Mouse (Mus musculus) c-Kit-negative CD71-positive TER-119-positive erythroid progenitor cells, embryonic 14.5 days (primary cell): ENCODE measurements at regions not wholly inside any gene's neighbourhood (a gene's known extent, or its start where the extent isn't known, plus 50 kb on each side); places are given as distances from the start of the nearest gene placed in this dataset.

ENCODE experiments used
- DNase-seq: peaks from one replicate; pipeline ENCODE4 v3.0.0-alpha.2; 2013; ENCODE audit warnings: low read depth, low spot score

DNA sequence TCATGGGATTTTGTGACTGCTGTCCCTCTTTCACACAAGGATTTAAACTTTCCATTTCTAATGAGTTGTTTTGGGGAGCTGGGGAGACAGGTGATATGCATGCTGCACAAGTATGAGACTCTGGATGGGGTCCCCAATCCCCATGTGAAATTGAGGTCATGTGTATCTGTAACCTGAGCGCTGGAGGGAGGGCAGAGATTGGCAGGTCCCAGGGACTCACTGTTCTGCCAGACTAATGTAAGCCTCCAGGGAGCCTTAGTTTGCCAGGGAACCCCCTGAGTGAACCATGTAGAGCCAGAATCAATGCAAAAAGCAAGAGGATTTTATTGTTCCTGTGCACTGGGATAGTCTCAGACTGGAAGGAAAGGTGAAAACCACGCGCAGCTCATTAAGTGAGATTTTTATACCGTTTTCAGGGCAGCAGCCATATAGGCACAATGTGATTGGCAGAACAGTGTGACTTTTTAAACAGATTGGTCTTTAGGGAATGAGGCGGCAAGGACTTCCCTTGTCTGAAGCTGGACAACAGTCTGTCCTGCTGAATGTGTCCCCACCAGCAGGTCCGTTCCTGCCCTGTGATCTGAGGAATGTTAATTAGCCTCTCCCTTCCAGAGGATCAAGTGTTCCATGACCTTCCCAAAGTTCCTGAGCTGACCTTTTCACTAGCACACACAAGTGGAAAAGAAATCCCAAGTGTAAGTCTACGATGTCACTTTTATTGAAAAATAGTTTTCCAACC, 59.9 kb upstream of the Oxgr1 start:
- DNase-seq = no peak

DNA sequence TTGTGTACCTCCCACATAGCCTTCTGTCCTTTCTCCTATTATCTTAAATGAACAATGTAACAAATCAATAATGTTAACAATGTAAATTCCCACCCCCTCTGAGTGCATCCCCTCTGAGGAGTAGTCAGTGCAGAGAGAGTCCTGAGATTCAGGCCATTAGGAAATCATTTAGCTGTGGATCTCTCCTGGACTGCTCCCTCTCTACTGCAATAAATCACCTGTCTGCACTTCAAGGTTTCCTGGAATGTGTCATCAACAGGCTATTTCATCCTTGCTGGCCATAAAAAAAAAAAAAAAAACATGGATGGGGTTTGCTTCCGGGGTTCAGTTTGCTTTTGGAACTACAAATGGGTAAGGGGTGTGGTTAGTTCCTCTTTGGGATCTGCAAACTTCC, 60.5 kb upstream of the Oxgr1 start:
- DNase-seq = no peak

DNA sequence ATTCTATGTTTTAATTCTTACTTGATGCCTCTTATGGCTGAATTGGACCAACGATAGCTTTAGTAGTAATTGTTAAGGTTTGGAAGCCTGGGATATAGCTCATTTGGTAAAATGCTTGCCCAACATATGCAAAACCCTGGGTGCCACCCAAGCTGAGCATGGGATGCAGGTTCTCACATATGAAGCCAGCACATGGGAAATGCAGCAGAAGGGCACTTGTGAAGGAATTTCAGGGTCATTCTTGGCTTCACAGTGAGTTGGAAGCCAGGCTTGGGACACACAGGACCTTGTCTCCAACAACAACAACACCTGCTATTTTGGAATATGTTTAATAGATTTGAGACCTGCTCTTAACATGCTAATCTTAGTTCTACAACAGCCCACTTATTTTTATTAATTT, 67.6 kb upstream of the Oxgr1 start:
- DNase-seq = no peak

DNA sequence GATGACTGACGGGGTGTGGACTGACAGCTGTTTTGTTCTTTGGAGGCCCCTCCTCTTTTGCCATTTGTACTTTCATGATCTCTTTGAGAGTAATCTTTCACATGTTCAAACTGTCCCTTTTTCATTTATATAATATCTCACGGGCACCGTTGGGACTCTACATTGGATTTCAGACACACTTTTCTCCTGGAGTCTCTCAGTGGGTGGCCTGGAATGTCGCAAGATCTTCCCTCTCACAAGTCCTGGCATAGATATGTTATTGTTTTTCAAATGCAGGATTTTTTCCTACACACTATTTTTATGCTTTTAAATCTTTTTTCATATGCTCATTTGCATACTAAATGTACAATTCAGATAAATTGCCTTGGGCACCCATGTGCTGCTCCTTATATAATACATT, 71.1 kb upstream of the Oxgr1 start:
- DNase-seq = no peak

DNA sequence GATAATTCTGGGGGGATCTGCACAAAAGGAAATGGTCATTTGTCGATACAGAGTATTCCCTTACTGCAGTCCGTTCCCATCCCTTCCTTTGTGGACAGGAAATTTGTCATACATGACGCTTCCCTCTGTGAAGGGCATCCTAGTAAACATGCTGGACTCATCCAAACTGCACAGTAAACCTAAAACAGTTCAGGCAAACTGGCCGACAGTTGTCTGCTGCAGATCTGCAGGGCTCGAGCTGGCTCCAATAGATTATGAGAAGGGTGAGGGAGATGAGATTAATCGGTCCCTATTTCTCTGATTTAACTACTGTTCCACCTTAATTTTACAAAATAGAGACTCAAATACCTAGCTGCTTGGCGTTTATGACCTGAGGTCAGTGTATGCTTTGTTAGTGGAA, 76.3 kb upstream of the Oxgr1 start:
- DNase-seq = no peak

DNA sequence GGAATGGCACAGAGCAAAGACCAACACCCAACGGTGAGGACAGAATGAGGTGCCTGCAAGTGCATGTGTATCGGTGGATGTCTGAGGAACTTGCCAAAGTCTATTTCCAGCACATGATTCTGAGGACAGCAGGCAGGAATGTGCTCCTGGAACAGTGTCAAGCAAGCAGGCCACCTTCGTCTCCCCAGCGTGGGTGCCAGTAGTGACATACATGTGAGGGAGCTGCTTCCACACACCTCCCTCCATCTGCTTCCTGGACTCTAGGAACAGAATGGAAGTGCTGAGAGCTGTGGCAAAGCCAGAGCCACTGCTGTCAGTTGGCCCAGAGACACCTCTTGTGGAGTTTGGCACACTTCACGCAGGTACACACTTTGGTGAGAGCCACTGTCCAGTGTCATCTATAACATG, 76.9 kb upstream of the Oxgr1 start:
- DNase-seq = no peak

DNA sequence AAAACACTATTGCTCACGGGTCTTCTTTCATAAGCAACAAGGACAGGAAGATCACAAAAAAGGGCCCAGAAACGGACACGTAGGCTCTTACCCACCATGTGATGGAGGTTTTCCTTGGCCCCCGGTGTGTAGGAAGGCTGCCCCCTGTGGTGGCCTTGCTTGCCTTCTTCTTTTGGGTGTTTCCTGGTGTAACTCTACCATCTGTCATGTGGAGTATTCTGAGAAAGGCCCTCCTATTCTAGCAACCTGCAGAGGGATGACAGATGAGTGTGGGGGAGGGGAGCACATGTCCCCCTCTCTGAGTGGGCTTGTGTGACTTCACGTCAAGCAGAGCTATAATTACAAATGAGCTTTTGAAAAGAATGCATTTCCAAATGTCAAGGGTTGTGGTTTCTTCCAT, 77.3 kb upstream of the Oxgr1 start:
- DNase-seq = no peak

DNA sequence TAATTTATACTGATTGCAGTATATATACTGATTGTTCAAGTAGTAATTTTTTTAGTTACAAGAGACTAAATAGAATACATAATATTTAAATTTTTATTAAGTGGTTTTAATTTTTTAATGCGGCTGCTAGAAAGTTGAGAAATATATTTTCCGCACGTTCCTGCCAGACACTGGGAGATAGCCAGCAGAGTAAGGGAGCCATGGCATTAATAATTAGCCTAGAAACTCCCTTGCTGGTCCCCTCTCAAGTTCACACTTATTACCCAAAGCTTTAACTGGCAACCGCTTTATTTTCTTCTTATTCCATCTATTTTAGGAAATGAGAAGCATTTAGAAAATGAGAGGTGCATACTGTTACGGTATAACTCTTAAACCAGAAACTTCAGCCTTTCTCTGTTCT, 78.0 kb upstream of the Oxgr1 start:
- no peak for DNase-seq

DNA sequence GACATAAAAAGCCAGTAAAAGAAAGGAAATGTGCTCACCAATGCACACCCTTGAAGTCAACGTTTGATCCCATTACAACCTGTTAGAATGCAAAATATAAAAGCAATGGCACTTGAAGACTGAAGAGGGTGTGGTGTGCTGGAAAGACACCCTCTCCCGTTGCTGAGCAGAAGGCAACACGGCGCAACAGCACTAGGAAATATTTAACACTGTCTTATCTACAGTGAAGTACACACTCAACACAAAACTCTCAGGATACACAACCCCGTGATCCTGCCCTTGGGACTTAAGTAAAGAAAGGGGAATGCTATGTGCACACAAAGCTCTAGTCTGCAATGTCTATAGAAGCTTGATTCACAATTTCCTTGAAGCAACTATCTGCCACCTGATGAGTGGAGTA, 83.1 kb upstream of the Oxgr1 start:
- DNase-seq = no peak

DNA sequence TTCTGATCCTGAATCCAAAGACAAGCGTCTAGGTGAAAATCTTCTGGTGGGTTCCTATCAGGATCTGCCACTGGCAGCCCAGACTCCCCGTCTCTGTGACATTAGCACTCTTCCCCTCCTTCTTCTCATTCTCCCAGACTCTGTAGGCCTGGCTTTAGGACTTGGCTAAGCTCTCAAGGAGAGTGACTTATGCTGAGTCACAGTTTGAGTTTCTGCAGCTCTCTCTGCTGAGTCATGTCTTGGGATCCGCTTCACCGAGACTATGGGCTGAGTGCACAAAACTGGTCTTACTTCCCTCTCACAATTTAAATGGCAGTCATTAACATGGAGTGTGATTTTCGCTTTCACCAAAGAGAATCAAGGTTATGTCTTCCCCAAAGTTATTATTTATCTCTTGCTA, 85.2 kb upstream of the Oxgr1 start:
- no peak for DNase-seq

DNA sequence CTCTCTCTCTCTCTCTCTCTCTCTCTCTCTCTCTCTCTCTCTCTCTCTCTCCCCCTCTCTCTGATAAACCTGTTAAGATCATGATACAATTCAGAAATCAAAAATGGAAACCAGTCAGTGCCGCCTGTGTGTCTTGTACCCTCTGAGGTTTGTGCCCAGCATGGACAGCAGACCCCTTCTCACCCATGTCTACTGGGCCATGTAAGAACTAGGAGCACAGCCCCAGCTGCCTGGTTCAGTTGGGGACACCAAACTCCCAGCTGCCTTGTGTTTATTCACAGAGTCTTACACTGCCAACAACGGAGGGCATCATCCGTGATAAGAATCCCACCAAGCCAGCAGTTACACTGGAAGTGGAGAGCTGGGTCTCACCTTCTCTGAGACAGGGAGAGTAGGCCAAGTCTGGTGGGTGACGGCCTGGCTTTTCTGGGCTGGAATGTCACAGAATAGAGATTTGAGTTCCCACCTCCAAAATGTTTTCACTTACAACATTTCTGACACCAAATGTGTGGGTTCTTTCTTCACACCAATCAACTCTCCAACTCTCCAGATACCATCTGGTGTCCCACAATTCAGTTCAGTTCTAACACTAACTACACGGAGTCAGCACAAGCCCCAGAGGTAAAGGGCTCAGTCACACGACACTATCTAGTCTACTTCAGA, 92.2 kb upstream of the Oxgr1 start:
- no peak for DNase-seq

DNA sequence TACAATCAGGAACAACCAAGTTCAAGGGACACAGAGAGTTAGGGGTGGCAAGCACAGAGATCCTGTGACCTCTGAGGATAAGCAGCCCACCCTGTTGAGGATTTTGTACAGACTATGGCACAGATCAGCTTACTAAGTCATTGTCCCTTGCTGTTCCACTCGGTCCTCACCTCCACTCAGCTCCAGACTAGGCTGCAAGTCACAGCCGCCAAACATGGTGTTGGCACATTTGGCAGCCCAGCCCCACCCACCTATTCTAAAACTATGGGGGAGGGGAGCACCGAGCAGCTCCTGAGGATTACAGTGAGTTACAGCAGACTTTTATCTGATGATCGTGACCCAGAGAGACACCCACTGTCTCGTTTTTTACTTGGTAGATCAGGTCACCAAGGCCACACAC, 93.0 kb upstream of the Oxgr1 start:
- DNase-seq = no peak

DNA sequence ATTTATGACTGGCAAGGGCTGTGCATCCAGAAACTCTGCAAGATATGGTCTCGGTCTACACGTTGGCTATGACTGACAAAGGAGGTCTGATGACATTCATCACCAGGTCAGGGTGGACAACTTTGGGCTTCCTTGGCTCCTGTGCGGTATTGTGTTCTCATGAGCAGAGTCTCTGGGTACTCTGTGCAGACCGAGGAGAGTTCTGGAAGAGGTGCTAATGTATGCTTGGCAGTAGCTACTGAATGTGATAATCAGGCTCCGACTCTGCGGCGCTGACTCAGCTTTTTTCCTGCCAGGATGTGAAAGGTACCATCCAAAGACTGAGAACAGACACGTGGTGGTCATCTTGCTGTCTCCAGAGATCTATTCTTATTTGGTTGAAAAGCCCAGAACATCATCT, 94.5 kb upstream of the Oxgr1 start:
- no peak for DNase-seq

DNA sequence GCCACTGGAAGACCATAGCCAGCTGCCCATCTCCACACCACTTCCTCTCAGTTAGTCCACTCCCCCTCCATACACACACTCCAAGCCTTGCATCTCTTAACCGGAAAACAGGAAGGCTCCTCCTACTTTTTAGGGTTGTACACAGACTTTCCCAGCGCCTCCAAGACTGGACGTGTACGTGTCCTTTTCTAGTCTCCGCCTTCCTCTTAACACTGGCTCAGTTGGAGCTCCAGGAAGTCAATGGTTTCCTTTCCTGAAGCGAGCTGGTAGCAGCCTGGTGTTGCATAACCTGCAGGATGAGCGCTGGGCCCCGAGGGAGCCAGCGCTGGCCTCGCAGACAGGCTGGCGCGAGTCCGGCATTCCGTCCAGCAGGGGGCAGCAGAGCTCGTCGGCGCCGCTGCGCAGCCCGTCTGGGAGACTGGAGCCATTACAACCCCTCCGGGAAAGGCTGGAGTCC, 95.5 kb upstream of the Oxgr1 start:
- DNase-seq = peak; percentile 5

DNA sequence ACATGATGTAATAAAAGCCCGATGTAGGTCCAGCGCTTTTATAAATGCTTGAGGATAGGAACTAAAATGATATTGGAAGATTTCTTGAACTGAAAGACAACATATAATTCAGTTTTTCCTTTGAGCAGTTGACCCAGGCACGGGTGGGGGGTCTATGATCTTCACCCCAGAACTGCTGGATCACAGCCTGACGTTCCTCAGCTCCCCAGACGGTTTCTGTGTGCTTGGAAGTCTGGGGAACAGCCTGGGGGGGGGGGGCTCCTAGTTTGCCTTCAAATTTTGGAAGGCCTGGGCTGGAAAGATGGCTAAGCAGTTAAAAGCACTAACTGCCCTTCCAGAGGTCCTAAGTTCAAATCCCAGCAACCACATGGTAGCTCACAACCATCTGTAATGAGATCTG, 96.3 kb upstream of the Oxgr1 start:
- no peak for DNase-seq

DNA sequence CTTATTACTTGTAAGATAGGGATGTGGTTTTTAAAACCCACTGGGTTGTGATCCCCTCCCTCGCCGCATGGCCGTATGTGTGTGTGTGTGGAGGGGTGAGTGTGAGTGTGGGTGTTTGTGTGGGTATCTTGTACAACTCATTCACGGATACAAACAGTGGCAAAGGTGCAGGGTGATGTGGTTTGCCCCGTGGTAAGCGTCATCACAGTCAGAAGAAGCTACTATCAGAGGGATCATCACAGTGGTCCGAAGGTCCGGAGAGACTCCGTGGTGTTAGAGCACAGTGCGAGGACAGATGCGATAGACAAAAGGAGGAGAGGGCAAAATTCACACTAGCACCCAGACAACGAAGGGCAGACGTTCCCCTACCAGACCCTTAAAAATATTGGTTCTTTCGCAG, 97.0 kb upstream of the Oxgr1 start:
- no peak for DNase-seq

DNA sequence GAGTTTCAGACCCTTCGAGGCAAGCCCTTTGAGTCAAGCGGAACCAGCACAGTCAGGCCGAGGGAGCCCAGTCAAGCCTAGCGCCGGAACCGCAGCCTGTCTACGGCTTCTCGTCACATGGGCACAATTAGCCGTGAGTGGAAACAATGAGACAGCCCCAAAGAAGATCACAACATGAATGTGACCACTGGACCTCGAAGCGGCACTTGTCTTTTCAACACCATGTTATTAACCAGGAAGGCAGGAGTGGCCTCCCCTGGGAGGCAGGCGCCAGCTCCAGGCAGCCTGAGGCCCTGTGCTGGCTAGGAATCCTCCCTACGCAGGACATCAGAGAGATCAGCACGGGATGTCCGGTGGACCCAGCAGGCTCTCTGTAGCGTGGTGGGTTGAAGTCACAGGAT, 97.4 kb upstream of the Oxgr1 start:
- DNase-seq = no peak

DNA sequence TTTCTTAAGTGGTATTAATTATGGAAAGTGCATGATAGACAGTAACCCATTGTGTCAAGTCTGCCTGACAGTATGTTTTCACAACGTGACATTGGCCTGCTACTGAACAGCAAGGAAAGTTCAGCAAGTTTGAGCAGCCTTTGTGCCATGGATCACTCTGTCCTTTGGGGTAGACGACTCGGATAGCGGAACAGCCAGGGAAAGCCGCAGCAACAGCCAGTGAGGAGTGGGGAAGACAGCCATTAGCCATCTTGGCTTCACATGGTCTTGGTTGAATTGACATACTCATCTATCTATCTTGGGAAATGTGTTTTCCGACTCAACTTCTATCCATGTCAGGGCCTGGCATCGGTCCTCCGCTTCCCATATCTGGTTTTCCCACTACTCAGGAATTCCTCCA, 98.0 kb upstream of the Oxgr1 start:
- DNase-seq = no peak

DNA sequence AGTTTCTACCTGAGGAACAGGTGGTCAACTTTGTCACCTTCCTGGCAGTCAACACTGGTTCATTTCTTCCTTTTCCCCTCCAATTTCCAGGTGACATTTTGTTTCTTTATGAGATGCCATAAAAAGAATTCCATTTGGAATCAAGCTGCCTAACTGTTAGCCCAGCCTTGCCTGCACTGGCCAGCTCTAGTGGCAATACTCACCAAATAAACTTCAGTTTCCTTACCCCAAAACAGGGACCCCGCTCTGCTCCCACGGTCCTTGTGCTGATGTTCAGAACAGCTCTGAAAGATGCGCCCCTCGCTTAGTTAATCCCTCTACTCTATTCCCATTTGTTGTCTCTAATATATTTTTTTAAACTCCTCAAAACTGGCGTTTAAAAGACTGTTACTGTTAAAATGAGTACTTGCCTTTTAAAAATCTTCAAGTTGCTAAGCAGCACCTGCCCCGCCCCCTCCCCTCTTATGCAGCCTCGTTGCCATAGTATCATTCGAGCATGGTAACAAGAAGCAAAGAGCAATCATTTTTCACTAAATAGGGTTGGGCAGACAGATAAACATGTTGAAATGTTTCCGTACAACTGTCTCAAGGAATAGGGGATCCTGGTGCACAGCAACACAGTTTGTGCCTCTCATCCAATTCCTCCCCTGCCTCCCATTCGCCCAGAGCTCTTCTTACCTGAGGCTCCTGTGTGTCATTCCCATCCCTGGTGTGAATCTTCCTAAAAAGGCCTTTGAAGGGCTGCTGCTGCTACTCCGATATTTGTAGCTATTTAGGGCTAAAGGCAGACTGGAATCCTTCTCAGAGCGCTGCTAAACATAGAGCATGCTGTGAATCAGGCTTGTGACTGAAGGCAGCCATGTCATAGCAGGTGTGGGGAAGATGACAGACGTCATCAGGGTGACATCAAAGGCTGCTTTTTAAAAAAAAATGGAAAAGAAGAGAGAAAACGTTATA, 98.8 kb upstream of the Oxgr1 start:
- DNase-seq = no peak

DNA sequence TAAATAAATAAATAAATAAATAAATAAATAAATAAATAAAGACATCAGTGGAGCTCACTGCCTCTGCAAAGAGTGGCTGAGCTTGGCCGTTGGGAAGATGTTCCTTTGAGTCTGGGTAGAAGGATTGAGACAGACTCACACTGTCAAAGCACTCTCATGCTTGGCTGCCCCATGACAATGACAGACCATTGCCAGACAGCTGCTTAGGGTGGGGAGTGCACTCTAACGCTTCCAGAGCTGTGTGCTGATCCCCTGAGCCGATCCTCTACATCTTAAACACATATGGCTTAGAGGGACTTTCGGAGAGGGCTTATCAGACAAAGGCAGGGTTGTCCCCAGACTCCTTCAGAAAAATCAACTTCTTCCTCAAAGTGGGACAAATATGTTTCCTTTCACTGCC, 100.0 kb upstream of the Oxgr1 start:
- no peak for DNase-seq

DNA sequence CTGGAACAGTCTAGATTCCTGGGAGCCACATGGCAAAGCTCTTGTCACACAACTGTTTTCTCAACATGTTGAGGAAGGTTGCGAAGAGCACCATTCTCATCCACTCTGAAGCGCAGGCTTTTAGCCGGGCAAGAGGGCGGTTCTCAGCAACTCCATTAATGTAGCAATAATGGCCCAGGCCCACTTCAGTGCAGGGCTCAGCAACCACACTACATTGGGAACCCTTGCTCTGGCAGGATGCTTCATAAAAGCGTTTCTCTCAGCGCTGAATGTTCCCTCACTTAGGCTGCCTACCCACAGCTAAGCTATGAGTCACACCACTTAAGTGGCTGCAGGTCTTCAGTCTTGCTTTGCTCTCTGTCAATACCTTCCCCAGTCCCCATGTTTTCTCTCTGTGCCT, 102.2 kb upstream of the Oxgr1 start:
- DNase-seq = no peak

DNA sequence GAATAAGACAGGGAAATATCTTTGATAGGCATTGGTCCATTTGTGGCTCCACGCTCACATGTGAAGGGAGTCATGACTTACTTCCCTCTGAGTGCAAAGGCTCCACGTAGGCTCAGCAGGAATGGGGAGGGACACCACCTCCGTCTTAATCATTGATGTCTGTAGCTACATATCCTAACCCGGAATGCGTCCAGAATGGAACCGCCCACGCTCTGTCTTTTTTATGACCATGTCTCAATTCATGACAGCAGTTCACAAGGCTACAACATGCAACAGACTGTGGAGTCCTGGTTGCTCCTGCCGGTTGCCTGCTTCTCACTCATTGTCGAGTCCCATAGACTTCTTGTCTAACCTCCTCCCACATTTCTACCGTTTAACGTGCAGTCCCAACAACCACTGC, 104.1 kb upstream of the Oxgr1 start:
- no peak for DNase-seq
